Mouse (Mus musculus) liver, embryonic 14.5 days (tissue): ENCODE results near the gene Inpp5a. TPM values are rescaled to one million over a fixed set of nuclear protein-coding genes. Genes with fewer than 3 reads are reported as not detected.

Experiments
- ATAC-seq: fragments of 200-750 bp; cut with Nextera tagmentation; 2 replicates; pipeline ENCODE4 v1.8.0; 2017; ENCODE audit warnings: moderate number of reproducible peaks, mild to moderate bottlenecking, moderate library complexity; ENCODE audit not compliant: insufficient read depth
- DNase-seq, 3 experiments: peaks; one replicate each; pipeline ENCODE4 v3.0.0-alpha.2; 2012 to 2013; ENCODE audit warnings: low read depth in 3 of 3, low spot score in 3 of 3
- H3K27ac ChIP-seq: fragments of 300-500 bp; sonication (generic); 2 replicates; pipeline ENCODE4 v1.5.1; 2014; ENCODE audit warnings: moderate library complexity, mild to moderate bottlenecking, control low read depth, inconsistent platforms
- H3K27me3 ChIP-seq: fragments of 300-500 bp; sonication (generic); 2 replicates; pipeline ENCODE4 v1.6.1; 2014; ENCODE audit warnings: mild to moderate bottlenecking, low read length, moderate library complexity; ENCODE audit not compliant: control insufficient read depth, insufficient read depth
- H3K36me3 ChIP-seq: fragments of 300-500 bp; sonication (generic); replicated peaks from 2 replicates; pipeline ENCODE4 v1.6.1; 2014; ENCODE audit warnings: low read depth; ENCODE audit not compliant: control insufficient read depth, insufficient read depth
- H3K4me1 ChIP-seq, 2 experiments: fragments of 200-500 bp in 1 of 2; fragments of 300-500 bp in 1 of 2; sonication (generic) in 1 of 2; replicated peaks; 2 replicates each; pipeline ENCODE4 v1.6.1; 2012 to 2014; ENCODE audit warnings: antibody characterized with exemption in 1 of 2, inconsistent platforms in 1 of 2, low read length in 1 of 2; ENCODE audit not compliant: control insufficient read depth in 2 of 2, insufficient read depth in 2 of 2
- H3K4me2 ChIP-seq: fragments of 300-500 bp; sonication (generic); 2 replicates; pipeline ENCODE4 v1.6.1; 2014; ENCODE audit warnings: low read depth, mild to moderate bottlenecking, control low read depth, moderate library complexity
- H3K4me3 ChIP-seq, 2 experiments: fragments of 200-500 bp in 1 of 2; fragments of 300-500 bp in 1 of 2; sonication (generic) in 1 of 2; 2 replicates each; pipeline ENCODE4 v1.5.1; 2012 to 2014; ENCODE audit warnings: low read depth in 2 of 2, low read length in 2 of 2, mild to moderate bottlenecking in 2 of 2, control low read depth in 1 of 2, inconsistent platforms in 1 of 2, moderate library complexity in 1 of 2; ENCODE audit not compliant: insufficient read depth in 1 of 2
- H3K9ac ChIP-seq: fragments of 300-500 bp; sonication (generic); replicated peaks from 2 replicates; pipeline ENCODE4 v1.6.1; 2014; ENCODE audit warnings: mild to moderate bottlenecking, control low read depth, moderate library complexity
- H3K9me3 ChIP-seq: fragments of 300-500 bp; sonication (generic); 2 replicates; pipeline ENCODE4 v1.6.1; 2016; ENCODE audit warnings: low read length, mixed read lengths; ENCODE audit not compliant: control insufficient read depth
- CTCF ChIP-seq: IDR thresholded peaks from 2 replicates; pipeline ENCODE4 v1.5.1; 2016; ENCODE audit warnings: antibody characterized with exemption, low read depth, control low read depth
- EP300 ChIP-seq: IDR thresholded peaks from 2 replicates; pipeline ENCODE4 v1.6.1; 2016; ENCODE audit warnings: antibody characterized with exemption, low read depth
- WGBS: fragments of 180-500 bp; shearing (Covaris S2); extraction: QIAGEN DNeasy Blood & Tissue Kit; methylation state at CpG from one replicate; pipeline ENCODE4 v1.1.7; 2014; ENCODE audit not compliant: insufficient replicate concordance; 5-methylcytosine and 5-hydroxymethylcytosine counted together
- polyA plus RNA-seq, 2 experiments: library from polyadenylated mRNA; depleted of rRNA in 1 of 2; stranded (reverse) in 1 of 2; unstranded in 1 of 2; fragments of >200 nt; fragmentation: Nextera tagmentation in 1 of 2; extraction: Ambion mirVana in 1 of 2; gene quantifications; 2 replicates each; pipeline versions ENCODE4 v1.2.1 to v1.2.3; 2012 to 2014

Inpp5a gene
- polyA plus RNA-seq, 2 experiments: 2.4 to 3.5 TPM

DNA sequence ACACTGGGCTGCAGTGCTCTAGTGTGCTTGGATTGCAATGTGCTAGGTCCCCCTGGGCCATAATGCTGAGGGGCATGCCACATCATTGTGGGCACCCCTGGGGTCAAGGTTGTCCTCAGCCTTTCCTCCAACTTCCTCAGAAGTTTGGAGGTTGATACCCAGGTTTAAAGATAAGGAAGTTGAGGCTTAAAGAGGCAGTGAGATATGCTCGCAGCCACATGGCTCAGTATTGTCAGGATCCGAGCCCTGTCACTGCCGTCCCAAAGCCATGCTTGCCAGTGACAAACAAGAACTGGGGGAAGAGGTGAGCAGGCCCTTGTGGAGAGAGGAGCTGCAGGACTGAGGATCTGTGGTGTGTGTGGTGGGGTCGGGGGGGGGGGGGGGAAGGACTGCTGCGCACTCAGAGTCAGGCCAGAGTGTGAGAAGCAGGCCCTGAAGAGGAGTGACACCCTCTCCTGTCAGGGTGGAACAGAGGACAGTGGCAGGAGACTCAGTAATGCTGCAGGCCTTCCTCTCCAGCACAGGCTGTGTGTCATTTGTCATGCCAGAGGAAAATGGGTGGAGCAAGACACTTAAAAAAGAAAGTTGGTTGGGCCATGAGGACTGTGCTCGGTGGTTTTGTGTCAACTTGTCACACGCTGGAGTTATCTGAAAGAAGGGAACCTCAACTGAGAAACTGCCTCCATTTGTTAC, 77.7 kb downstream of the Inpp5a start:
- Histone ChIP-seq H3K4me1 (peaks cover 0 to 20% of the 10 kb centered on the region in 2 experiments; a peak in 2 of 4 replicates), H3K9me3 (no peaks in the 10 kb centered on the region), H3K4me3 (no peak overlapping the region), H3K4me2 (no peak overlapping the region), H3K27ac (no peak overlapping the region), H3K9ac (no peak overlapping the region), H3K27me3 (no peaks in the 10 kb centered on the region), H3K36me3 (no peaks in the 10 kb centered on the region)
- no peak for TF ChIP-seq EP300
- no peak for TF ChIP-seq CTCF
- ATAC-seq (peak; percentile 47; the same call in 1 of the 2 replicates), DNase-seq (peak in 1 of 3 experiments; percentile 7)
- 5% methylated on average over 6 of the region's 7 CpGs for WGBS

DNA sequence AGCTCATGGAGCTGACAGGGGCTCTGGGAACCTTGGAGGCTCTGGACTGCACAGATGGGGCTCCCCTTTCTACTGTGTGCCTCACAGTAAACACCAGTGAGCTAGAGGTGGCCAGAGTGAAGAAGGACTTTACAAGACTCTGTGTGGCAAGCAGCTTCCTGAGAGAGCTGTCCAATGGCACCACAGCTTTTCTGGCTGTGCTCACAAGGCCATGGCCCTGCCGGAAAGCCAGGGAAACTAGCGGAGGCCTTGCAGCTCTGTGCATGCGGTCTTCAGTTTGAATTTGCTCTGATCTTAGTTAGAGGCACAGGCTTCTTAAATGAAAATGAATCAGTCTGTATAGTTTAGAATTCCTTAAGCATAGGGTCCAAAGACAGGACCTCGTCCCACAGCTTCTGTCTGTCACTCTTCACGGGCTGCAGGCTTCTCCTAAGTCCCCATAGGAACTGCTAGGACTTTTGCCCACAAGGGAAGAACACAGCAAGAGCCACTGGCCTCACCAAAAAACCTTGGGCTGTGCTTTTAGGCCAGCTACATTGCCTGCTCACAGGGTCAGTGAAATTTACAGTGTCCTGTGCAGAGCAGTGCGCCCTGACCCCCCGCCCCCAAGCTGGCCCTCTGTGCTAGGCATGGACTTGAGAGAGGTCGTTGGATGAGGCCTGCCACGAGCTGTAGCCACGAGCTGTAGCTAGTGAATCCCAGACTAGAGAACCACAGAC, 78.4 kb downstream of the Inpp5a start:
- H3K27ac ChIP-seq: no peak overlapping the region

DNA sequence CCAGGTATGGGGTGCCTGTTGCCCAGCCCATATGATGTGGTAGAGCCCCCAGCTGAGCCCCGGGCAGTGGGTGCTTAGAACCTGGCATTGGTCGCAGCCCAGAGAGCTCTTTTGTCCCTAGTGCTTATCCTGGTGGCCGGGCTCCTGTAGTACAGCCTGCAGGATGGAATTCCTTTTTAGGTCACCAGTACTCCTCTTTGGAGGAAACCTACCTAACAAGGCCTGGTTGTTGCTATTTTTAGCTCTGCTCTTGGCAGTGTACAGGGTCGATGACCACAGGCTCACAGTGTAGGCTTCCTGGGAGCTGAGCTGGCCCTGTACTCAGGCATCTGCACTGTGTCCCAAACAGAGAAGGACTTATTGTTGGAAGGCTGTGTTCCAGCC, 79.0 kb downstream of the Inpp5a start:
- no peak overlapping the region for H3K4me3 ChIP-seq
- H3K27me3 ChIP-seq: no peaks in the 10 kb centered on the region
- DNase-seq (no peak), ATAC-seq (no peak)
- 47% methylated on average over 4 of the region's 4 CpGs for WGBS
- H3K9me3 ChIP-seq: no peaks in the 10 kb centered on the region
- H3K9ac ChIP-seq: no peak overlapping the region
- TF ChIP-seq CTCF (no peak), EP300 (no peak)
- no peak overlapping the region for H3K4me2 ChIP-seq
- peaks cover 0 to 20% of the 10 kb centered on the region in 2 experiments; a peak in 2 of 4 replicates for H3K4me1 ChIP-seq
- no peak overlapping the region for H3K27ac ChIP-seq
- H3K36me3 ChIP-seq: no peaks in the 10 kb centered on the region

More for the DNA sequence above, 78.4 kb downstream of the Inpp5a start:
- H3K9me3 ChIP-seq: no peaks in the 10 kb centered on the region
- no peak overlapping the region for H3K9ac ChIP-seq
- H3K4me3 ChIP-seq: no peak overlapping the region
- H3K36me3 ChIP-seq: no peaks in the 10 kb centered on the region
- TF ChIP-seq CTCF: no peak
- TF ChIP-seq EP300: no peak
- H3K27me3 ChIP-seq: no peaks in the 10 kb centered on the region
- no peak overlapping the region for H3K4me2 ChIP-seq
- peaks cover 0 to 20% of the 10 kb centered on the region in 2 experiments; a peak in 2 of 4 replicates for H3K4me1 ChIP-seq
- WGBS: 48% methylated on average over 10 of the region's 10 CpGs
- ATAC-seq (peak; percentile 27; the same call in 1 of the 2 replicates), DNase-seq (no peak)

DNA sequence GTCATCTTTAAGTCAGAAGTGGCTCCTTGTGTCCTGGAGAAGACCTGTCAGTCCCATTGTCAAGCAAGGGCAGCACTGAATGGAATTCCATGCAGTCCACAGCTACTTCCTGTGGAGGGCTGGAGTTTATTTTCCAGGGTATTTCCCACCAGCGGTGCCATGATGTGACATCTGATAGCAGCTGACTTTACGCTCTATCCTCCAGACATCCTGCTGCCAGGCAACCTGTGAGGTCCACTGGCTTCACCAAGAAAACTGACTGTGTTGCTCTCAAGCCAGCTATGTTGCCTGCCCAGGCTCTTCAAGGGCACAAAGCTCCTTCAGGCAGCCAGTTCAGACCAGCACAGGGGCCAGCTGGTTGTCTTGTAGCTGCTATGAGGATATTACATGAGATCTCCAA, 79.5 kb downstream of the Inpp5a start:
- ATAC-seq (no peak), DNase-seq (no peak)
- H3K4me3 ChIP-seq: no peak overlapping the region
- 46% methylated on average over 2 of the region's 2 CpGs for WGBS
- no peak overlapping the region for H3K4me2 ChIP-seq
- H3K27ac ChIP-seq: no peak overlapping the region
- H3K9me3 ChIP-seq: no peaks in the 10 kb centered on the region
- no peak overlapping the region for H3K9ac ChIP-seq
- no peaks in the 10 kb centered on the region for H3K27me3 ChIP-seq
- H3K36me3 ChIP-seq: no peaks in the 10 kb centered on the region
- no peak for TF ChIP-seq CTCF
- H3K4me1 ChIP-seq: peaks cover 0 to 20% of the 10 kb centered on the region in 2 experiments; a peak in 2 of 4 replicates

DNA sequence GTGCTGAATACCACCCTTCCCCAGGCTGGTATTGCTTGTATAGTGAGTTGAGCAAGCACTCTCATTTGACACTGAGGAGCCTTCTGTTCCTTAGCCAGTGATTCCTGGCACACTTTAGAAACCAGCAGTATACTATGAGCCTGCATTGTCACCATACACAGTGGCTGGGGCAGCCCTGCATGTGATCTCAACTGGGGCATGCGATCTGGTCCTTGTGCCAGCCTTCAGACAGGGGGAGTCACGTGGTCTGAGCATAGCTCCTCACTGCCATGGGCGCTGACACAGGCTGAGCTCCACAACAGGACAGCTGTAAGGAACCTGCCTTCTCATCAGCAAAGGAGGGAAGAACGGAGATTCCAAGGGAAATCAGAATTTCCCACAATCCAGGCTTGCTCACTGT, 80.5 kb downstream of the Inpp5a start:
- ATAC-seq: no peak
- no peak overlapping the region for H3K4me2 ChIP-seq
- peaks cover 0 to 20% of the 10 kb centered on the region in 2 experiments; a peak in 2 of 4 replicates for H3K4me1 ChIP-seq
- no peaks in the 10 kb centered on the region for H3K36me3 ChIP-seq
- H3K9me3 ChIP-seq: no peaks in the 10 kb centered on the region
- no peak for DNase-seq
- 71% methylated on average over 4 of the region's 4 CpGs for WGBS
- H3K4me3 ChIP-seq: no peak overlapping the region
- H3K9ac ChIP-seq: no peak overlapping the region
- no peak overlapping the region for H3K27ac ChIP-seq
- H3K27me3 ChIP-seq: no peaks in the 10 kb centered on the region
- TF ChIP-seq CTCF (no peak), EP300 (no peak)
